Mouse (Mus musculus) limb, embryonic 12.5 days (tissue): ENCODE data around the gene Kynu. TPM values are rescaled to one million over a fixed set of nuclear protein-coding genes. Genes with fewer than 3 reads are reported as not detected.

Experiments
- ATAC-seq: fragments of 200-750 bp; cut with Nextera tagmentation; 2 replicates; pipeline ENCODE4 v1.8.0; 2017; ENCODE audit warnings: low read depth, moderate TSS enrichment; ENCODE audit not compliant: insufficient number of reproducible peaks, insufficient read depth, low FRiP score, low TSS enrichment
- H3K27ac ChIP-seq: fragments of 300-500 bp; sonication (generic); 2 replicates; pipeline ENCODE4 v1.5.1; 2016; ENCODE audit warnings: mild to moderate bottlenecking, moderate library complexity
- H3K27me3 ChIP-seq: fragments of 300-500 bp; sonication (generic); 2 replicates; pipeline ENCODE4 v1.6.1; 2016; ENCODE audit warnings: mild to moderate bottlenecking, moderate library complexity
- H3K36me3 ChIP-seq: fragments of 300-500 bp; sonication (generic); 2 replicates; pipeline ENCODE4 v1.6.1; 2016; ENCODE audit warnings: mild to moderate bottlenecking, moderate library complexity
- H3K4me1 ChIP-seq: fragments of 300-500 bp; sonication (generic); replicated peaks from 2 replicates; pipeline ENCODE4 v1.6.1; 2016
- H3K4me2 ChIP-seq: fragments of 300-500 bp; sonication (generic); 2 replicates; pipeline ENCODE4 v1.6.1; 2016; ENCODE audit warnings: mild to moderate bottlenecking, moderate library complexity
- H3K4me3 ChIP-seq: fragments of 300-500 bp; sonication (generic); replicated peaks from 2 replicates; pipeline ENCODE4 v1.5.1; 2016; ENCODE audit warnings: mild to moderate bottlenecking
- H3K9ac ChIP-seq: fragments of 300-500 bp; sonication (generic); replicated peaks from 2 replicates; pipeline ENCODE4 v1.6.1; 2016; ENCODE audit warnings: mild to moderate bottlenecking, moderate library complexity
- H3K9me3 ChIP-seq: fragments of 300-500 bp; sonication (generic); 2 replicates; pipeline ENCODE4 v1.6.1; 2016; ENCODE audit warnings: mild to moderate bottlenecking, moderate library complexity
- WGBS: fragments of 180-500 bp; shearing (Covaris S2); methylation state at CpG from one replicate; pipeline ENCODE4 v1.1.7; 2016; 5-methylcytosine and 5-hydroxymethylcytosine counted together
- polyA plus RNA-seq: library from polyadenylated mRNA; unstranded; fragments of >200 nt; fragmentation: Nextera tagmentation; extraction: Ambion mirVana; gene quantifications from 2 replicates; pipeline ENCODE4 v1.2.1, GENCODE M21; 2016

The Kynu gene
- polyA plus RNA-seq, 1 experiment from 2014 or later = 0.26 TPM

GRCm38 (mm10) chr2:43669588-43669987 is 114.5 kb downstream of the Kynu start:
- H3K36me3 ChIP-seq = no peaks in the 10 kb centered on the region
- H3K27ac ChIP-seq = no peak overlapping the region
- ATAC-seq = no peak
- no peaks in the 10 kb centered on the region for H3K4me1 ChIP-seq
- no peaks in the 10 kb centered on the region for H3K27me3 ChIP-seq
- no peaks in the 10 kb centered on the region for H3K9me3 ChIP-seq
- no peak overlapping the region for H3K9ac ChIP-seq
- H3K4me2 ChIP-seq = no peak overlapping the region
- H3K4me3 ChIP-seq = no peak overlapping the region

- H3K36me3 ChIP-seq = no peaks in the 10 kb centered on the region
- H3K9ac ChIP-seq = no peak overlapping the region
- no peak overlapping the region for H3K27ac ChIP-seq
- H3K4me1 ChIP-seq = no peaks in the 10 kb centered on the region
- no peak overlapping the region for H3K4me2 ChIP-seq
- 1% methylated on average over 6 of the region's 6 CpGs for WGBS
- no peaks in the 10 kb centered on the region for H3K9me3 ChIP-seq
- H3K27me3 ChIP-seq = no peaks in the 10 kb centered on the region
- ATAC-seq = no peak
- H3K4me3 ChIP-seq = no peak overlapping the region
These were observed 118.5 kb downstream of the Kynu start for GRCm38 (mm10) chr2:43673619-43674018.

- Histone ChIP-seq H3K36me3 (no peaks in the 10 kb centered on the region), H3K4me1 (no peaks in the 10 kb centered on the region), H3K4me2 (no peak overlapping the region), H3K9me3 (no peaks in the 10 kb centered on the region), H3K27me3 (no peaks in the 10 kb centered on the region), H3K9ac (no peak overlapping the region), H3K4me3 (no peak overlapping the region), H3K27ac (no peak overlapping the region)
- ATAC-seq = no peak
- 61% methylated on average over 3 of the region's 3 CpGs for WGBS
These were observed 119.0 kb downstream of the Kynu start for GRCm38 (mm10) chr2:43674098-43674497.

DNA sequence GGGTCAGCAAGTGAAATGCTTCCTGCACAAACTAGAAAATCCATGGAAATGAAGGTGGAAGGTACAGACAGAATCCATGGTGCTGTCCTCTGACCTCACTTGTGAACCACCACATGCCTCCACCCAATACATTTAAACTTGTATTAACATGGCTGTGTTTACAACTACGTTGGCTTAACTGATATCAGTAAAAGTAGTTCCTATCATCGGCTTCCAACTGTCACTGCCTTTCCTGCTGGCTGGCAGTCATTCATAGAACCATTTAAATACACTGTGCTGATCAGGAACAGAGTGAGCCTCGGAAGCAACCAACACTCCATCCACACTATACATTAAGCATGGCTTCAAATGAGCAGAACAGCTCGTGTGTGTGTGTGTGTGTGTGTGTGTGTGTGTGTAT is 120.1 kb downstream of the Kynu start:
- Histone ChIP-seq H3K27ac (no peak overlapping the region), H3K4me3 (no peak overlapping the region), H3K4me2 (no peak overlapping the region), H3K27me3 (no peaks in the 10 kb centered on the region), H3K4me1 (no peaks in the 10 kb centered on the region), H3K9ac (no peak overlapping the region), H3K36me3 (no peaks in the 10 kb centered on the region), H3K9me3 (no peaks in the 10 kb centered on the region)
- no peak for ATAC-seq
- WGBS = 89% methylated on average over 4 of the region's 4 CpGs

GRCm38 (mm10) chr2:43690402-43690801 is 135.3 kb downstream of the Kynu start:
- H3K4me1 ChIP-seq = no peaks in the 10 kb centered on the region
- no peak overlapping the region for H3K27ac ChIP-seq
- no peaks in the 10 kb centered on the region for H3K27me3 ChIP-seq
- WGBS = 72% methylated on average over 2 of the region's 2 CpGs
- no peak overlapping the region for H3K4me3 ChIP-seq
- H3K4me2 ChIP-seq = no peak overlapping the region
- no peak overlapping the region for H3K9ac ChIP-seq
- no peaks in the 10 kb centered on the region for H3K9me3 ChIP-seq
- no peak for ATAC-seq
- H3K36me3 ChIP-seq = no peaks in the 10 kb centered on the region

DNA sequence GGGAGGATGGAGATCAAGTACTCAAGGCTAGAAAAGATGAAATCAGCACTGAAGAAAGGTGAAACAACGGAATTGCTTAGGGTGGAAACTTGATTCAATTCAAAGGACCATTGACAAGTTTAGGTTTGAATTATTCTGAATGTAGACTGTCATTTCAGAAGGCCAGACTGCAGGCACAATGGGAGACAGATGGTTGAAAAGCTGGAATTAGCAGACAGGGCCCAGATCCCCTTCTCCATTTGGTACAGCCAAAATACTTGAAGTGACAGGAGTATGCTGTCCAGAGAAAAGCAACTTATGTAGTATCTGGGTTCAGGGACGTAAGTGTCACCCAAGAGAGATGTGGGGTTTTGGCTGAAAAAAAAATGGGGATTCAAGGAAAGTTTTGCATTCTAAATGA is 136.2 kb downstream of the Kynu start:
- no peaks in the 10 kb centered on the region for H3K27me3 ChIP-seq
- no peaks in the 10 kb centered on the region for H3K4me1 ChIP-seq
- no peaks in the 10 kb centered on the region for H3K36me3 ChIP-seq
- H3K4me2 ChIP-seq = no peak overlapping the region
- no peak overlapping the region for H3K4me3 ChIP-seq
- ATAC-seq = no peak
- no peaks in the 10 kb centered on the region for H3K9me3 ChIP-seq
- WGBS = 79% methylated on average over 2 of the region's 2 CpGs
- H3K27ac ChIP-seq = no peak overlapping the region
- no peak overlapping the region for H3K9ac ChIP-seq

- Histone ChIP-seq H3K27me3 (no peaks in the 10 kb centered on the region), H3K9me3 (no peaks in the 10 kb centered on the region), H3K27ac (no peak overlapping the region), H3K4me2 (no peak overlapping the region), H3K4me1 (no peaks in the 10 kb centered on the region), H3K4me3 (no peak overlapping the region), H3K36me3 (no peaks in the 10 kb centered on the region), H3K9ac (no peak overlapping the region)
- WGBS = 88% methylated on average over 3 of the region's 3 CpGs
- no peak for ATAC-seq
These were observed 140.5 kb downstream of the Kynu start for GRCm38 (mm10) chr2:43695635-43696034.

DNA sequence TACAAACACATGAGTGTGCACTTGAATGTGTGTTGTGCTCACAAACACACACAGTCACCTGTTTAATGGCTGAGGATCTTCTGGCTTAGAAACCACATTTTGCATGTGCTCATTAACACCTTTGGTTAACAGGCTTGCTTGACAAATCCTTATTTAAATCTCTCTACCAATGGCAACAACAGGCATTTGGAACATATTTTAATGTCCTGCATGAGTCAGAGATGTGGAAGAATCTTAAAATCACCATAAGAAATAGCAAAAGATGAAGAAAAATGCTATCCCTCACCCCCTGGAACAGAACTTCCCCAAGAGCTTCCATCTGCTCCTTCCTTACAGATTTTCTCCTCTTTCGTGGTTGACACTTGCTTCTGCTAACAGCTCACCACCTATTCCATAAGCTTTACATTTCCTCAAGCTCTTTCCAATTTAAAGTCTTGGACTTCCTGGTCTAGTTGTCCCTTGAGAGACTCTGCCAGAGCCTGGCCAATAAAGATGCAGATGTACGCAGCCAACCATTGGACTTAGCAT is 157.5 kb downstream of the Kynu start:
- no peak overlapping the region for H3K27ac ChIP-seq
- no peak overlapping the region for H3K4me2 ChIP-seq
- no peak overlapping the region for H3K4me3 ChIP-seq
- H3K9ac ChIP-seq = no peak overlapping the region
- H3K4me1 ChIP-seq = no peaks in the 10 kb centered on the region
- no peaks in the 10 kb centered on the region for H3K9me3 ChIP-seq
- ATAC-seq = no peak
- no peaks in the 10 kb centered on the region for H3K27me3 ChIP-seq
- WGBS = 84% methylated on average over 2 of the region's 2 CpGs
- no peaks in the 10 kb centered on the region for H3K36me3 ChIP-seq

DNA sequence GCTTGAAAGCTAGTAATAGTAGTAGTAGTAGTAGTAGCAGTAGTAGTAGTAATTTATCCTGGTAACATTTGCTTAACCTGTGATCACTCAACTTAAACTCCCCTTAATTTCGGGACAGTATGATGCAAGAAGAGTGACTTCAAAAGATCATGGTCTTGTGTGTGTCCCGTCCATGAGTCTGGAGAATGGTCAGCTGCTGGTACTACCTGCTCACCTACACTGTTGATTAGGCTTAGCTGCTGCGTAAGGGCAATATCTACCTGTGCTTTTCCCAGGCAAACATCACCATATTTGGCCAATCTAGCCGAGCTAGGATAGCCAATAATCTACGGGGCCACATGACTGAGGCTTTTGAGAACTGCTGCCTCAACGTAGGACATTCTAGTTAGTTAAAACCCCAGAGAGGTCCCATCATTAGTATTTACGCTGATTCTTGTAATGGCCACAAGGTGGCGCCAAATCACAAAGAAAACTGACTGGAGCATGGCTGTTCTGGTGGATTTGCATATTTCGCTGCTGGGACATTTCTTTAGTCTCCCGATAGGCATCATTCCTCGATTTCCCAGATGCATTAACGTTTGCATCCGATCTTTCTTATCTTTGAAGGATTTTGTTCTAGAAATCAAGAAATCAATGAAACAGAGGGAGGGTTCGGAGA is 167.4 kb downstream of the Kynu start:
- Histone ChIP-seq H3K4me2 (peak overlapping the region; percentile 50), H3K9me3 (no peaks in the 10 kb centered on the region), H3K4me3 (0 out of 2 replicates have a peak overlapping the region, but pooled peaks have one; percentile 19), H3K9ac (no peak overlapping the region), H3K36me3 (no peaks in the 10 kb centered on the region), H3K27ac (no peak overlapping the region), H3K4me1 (no peaks in the 10 kb centered on the region), H3K27me3 (peaks cover 4% of the 10 kb centered on the region; the same call in 1 of the 2 replicates)
- ATAC-seq = peak; percentile 68; the same call in 1 of the 2 replicates
- 19% methylated on average over 14 of the region's 14 CpGs for WGBS

DNA sequence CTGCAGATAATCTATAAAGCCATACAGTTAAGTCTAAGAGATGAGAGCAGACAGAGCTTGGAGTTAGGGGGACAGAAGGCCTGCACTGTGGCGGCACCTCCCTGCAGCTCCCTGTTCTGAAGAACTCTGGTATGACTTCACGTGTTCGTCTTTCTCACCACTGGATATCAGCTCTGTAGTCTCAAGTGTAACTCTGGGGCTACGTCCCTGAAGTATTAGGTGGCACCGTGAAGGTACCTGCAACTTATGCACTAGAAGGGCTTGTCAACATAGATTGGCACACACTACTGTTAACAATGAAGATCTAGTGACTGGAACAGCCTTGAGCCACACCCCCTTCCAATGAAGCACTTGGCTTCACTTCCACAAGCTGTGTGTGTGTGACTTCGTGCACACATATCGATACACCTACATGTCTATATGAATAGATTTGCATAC is 168.0 kb downstream of the Kynu start:
- peaks cover 4% of the 10 kb centered on the region; the same call in 1 of the 2 replicates for H3K27me3 ChIP-seq
- 0 out of 2 replicates have a peak overlapping the region, but pooled peaks have one; percentile 19 for H3K4me3 ChIP-seq
- H3K4me2 ChIP-seq = peak overlapping the region; percentile 50
- no peak; the same call in 1 of the 2 replicates for ATAC-seq
- H3K27ac ChIP-seq = no peak overlapping the region
- H3K9me3 ChIP-seq = no peaks in the 10 kb centered on the region
- no peaks in the 10 kb centered on the region for H3K36me3 ChIP-seq
- WGBS = 63% methylated on average over 7 of the region's 7 CpGs
- no peaks in the 10 kb centered on the region for H3K4me1 ChIP-seq
- no peak overlapping the region for H3K9ac ChIP-seq

DNA sequence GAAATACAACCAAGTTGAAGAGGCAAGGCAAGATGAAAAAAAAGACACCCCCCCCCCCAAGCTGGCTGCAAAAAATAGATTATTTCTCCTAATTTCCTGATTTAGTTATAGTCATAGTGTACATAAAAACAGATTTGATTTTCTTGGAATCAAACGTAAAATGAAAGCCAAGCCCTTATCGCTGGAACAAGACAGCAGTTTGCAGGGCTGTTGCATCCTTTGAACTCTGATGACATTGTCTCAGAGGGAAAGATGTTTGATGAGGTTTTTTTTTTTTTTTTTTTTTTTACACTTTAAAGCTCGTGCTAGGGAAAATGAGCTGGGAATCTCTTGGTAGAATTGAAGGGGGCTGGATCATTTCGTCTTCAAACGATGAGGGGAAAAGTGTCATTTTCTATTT is 172.1 kb downstream of the Kynu start:
- Histone ChIP-seq H3K27me3 (peaks cover 4% of the 10 kb centered on the region; the same call in 1 of the 2 replicates), H3K4me3 (no peak overlapping the region), H3K4me2 (no peak overlapping the region), H3K9ac (no peak overlapping the region), H3K9me3 (no peaks in the 10 kb centered on the region), H3K4me1 (no peaks in the 10 kb centered on the region), H3K36me3 (no peaks in the 10 kb centered on the region), H3K27ac (no peak overlapping the region)
- 78% methylated on average over 5 of the region's 5 CpGs for WGBS
- no peak for ATAC-seq

DNA sequence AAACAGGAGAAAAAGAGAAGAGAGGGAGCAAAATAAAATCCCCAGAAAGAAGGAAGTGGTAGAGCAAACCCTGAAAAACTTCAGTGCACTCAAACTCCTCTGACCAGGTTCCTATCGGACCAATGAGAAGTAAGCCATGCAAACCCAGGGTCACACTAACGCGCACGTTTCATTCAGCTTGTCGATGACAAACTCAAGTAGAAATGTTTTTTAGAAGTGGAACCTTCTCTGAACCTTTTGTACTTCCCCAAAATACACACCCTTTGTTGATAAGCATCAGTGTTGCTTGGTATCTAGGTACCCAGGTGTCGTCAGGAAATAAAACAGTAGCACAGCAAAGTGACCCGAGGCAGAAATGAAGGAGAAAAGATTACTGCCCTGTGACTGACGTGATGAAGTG is 172.6 kb downstream of the Kynu start:
- Histone ChIP-seq H3K4me2 (no peak overlapping the region), H3K36me3 (no peaks in the 10 kb centered on the region), H3K4me1 (no peaks in the 10 kb centered on the region), H3K9ac (no peak overlapping the region), H3K4me3 (no peak overlapping the region), H3K27ac (no peak overlapping the region), H3K9me3 (no peaks in the 10 kb centered on the region), H3K27me3 (peaks cover 4% of the 10 kb centered on the region; the same call in 1 of the 2 replicates)
- no peak for ATAC-seq
- WGBS = 77% methylated on average over 8 of the region's 8 CpGs
